Mouse (Mus musculus): ENCODE data around the gene Wdr66.

The Wdr66 gene

DNA sequence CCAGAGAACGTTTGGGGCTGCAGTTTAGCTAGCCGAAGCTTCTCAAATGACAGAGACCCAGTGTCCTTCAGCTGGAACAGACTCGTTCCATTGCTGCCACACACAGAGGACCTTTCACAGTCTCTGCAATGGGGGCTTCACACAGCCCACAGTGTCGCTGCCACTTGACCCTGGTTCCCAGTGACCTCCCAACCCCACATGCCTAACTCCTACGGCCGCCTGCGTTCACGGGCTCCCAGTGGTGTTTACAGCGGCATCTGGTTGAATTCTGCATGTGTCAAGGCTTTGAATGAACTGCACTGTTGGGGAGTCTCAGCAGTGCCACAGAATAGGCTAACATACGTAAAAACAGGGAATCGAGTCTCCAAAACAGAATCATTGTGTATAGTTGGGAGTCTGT lies 19.0 kb downstream of the Wdr66 start:
- no peak for ATAC-seq (ENCODE audit: low TSS enrichment)

- no peak for ATAC-seq (ENCODE audit: low TSS enrichment)
Measured at GRCm38 (mm10) chr5:123272927-123273326, 21.0 kb downstream of the Wdr66 start.

DNA sequence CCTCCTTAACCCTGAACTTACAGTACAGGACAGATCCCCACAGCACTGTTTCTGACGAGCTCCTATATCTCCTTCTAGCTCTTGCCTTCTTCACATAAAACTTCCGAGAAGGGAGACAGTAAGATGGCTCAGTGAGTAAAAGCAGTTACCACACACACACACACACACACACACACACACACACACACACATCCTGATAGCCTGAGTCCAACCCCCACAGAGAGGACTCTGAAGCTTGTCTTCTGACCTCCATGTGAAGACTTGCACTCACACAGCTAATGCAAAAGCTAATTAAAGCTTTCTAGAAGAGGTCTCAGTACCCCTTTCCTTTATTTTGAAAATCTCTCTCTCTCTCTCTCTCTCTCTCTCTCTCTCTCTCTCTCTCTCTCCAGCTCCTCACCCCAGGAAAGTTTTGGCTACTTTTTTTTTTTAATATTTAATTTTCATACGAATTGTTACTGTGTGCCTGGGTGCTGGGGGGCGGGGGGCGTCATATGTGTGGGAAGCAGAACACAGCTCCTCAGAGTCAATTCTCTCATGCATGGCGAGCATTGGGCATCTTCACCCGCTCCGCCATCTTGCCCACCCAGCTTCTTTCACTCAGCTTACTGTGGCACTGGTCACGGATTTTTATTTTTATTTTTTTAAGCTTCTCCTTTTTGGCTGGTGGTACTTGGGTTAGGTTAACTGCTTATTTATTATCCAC lies 24.9 kb downstream of the Wdr66 start:
- ATAC-seq (ENCODE audit: low TSS enrichment): no peak

- no peak for ATAC-seq (ENCODE audit: low TSS enrichment)
Measured at GRCm38 (mm10) chr5:123277342-123277701, 25.4 kb downstream of the Wdr66 start.

- no peak for ATAC-seq (ENCODE audit: low TSS enrichment)
Measured at GRCm38 (mm10) chr5:123277704-123278103, 25.8 kb downstream of the Wdr66 start.

DNA sequence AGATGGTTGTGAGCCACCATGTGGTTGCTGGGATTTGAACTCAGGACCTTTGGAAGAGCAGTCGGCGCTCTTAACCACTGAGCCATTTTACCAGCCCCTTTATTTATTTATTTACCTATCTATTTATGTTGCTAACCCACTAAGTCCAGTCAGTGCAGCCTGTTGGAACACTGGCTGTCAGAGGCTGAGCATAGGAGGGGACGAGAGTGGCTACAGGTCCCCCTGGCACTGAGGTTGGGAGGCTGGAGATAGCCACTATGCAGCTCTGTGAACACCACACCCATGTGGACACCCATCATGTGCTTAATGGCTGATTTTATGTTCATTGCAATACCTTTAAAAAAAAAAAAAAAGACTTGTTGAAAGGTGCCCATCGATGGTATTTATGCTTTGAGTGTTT lies 27.3 kb downstream of the Wdr66 start:
- no peak for ATAC-seq (ENCODE audit: low TSS enrichment)

DNA sequence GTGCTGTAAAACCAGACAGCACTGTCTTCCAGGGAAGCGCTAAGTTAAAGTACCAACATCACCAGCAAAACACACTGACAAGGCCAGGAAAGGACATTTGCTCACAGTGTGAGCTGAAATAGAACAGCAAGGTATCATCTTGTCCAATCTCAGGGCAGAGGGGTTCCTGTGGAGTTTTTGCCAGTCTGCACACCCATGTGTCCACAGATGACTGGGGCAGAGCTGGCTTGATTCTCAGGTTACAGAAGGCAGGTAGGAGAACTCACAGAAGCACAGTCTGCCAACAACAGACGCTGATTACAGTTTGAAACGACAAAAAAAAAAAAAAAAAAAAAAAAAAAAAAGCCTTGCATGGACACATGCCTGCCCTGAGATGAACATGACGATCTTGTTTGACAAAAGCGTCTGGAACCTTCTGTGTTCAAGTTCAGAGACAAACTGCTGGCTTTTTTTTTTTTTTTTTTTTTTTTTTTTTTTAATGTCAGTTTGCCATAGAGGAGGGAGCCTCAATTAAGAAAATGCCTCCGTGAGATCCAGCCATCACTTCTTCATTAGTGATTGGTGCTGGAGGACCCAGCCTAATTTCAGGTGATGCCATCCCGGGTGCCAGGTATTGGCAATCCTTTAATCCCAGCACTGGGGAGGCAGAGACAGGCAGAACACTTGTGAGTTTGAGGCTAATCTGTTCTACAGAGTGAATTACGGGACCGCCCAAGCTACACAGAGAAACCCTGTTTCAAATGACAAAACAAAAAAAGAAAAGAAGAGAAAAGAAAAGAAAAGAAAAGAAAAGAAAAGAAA lies 29.6 kb downstream of the Wdr66 start:
- ATAC-seq (ENCODE audit: low TSS enrichment): no peak

- ATAC-seq (ENCODE audit: low TSS enrichment): no peak
Measured at GRCm38 (mm10) chr5:123285174-123285573, 33.3 kb downstream of the Wdr66 start.

GRCm38 (mm10) chr5:123288079-123288478 lies 36.2 kb downstream of the Wdr66 start:
- ATAC-seq (ENCODE audit: low TSS enrichment): no peak

DNA sequence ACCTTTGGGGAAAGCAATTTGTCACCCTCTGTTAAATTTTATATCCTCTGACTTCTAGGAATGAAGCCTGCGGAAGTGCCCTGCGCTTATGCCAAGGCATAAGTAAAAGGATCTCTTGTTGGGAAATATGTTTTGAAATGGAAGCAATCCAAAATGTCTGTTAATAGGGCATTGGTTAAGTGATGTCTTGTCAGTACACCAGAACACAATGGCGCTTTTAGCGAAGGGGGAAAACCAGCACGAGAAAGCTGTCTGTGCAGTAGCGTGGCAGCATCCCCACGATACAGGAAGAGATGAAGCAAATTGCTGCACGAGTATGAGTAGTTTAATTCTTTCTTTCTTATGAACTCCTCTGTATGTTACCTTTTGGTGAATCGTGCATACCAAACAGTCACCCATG lies 42.8 kb downstream of the Wdr66 start:
- no peak for ATAC-seq (ENCODE audit: low TSS enrichment)

DNA sequence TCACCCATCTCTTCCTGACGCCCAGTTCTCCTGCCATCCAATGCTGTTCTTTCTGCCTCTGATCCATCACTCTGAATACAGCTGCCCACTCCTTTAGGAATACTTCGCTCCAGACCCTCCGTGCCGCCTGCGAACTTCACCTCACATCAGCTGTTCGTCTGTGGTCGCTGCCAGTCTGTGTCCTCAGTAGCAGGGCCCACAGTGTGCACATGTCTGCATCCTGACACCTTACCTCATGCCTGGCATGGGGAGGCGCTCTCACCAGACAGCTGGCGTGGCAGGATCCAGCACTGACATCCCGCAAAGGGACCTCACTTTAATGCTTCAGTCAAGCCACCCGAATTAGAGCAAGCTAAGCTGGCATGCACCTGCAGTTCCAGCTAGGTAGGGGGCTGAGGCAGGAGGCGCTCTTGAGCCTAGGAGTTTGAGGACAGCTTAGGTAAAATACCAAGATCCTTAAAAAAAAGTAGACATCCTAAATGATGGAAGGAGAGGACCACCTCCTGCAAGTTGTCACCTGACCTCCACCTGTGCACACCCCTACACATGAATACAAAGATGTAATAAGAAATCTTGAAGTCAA lies 44.4 kb downstream of the Wdr66 start:
- no peak for ATAC-seq (ENCODE audit: low TSS enrichment)

DNA sequence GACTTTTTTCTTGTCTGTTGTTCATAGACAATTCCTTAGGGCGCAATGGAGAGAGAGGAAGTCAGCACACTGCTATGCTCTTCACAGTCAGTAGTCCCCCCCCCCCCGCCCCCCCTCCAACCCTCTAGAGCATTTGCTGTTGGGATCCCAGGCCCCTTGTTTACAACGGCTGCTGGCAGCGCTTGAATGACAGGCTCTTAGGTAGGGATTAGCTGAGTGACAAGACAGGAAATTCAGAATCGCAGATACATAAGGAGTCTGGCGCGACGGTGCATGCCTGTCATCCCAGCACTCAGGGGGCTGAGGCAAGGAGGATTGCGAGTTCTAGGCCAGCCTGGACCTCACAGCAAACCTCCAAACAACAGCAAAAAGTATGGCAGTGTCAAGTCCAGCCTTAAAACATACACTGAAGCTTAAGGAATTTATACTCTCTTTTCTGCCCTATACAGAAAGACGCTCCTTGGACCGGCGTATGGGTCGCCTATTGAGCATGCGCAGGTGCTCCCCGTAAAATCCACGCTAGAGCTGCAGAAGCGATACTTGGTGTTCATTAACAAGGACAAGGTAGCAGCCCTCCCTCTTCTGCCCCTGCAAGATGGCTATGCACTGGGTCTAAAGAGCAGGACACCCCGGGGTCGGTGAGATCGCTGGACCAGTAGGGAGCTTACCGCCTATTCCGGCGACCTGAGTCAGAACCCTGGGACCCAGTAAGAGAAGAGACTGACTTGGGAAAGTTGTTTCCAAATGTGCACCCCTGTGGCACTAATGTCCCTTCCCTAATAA lies 45.3 kb downstream of the Wdr66 start:
- ATAC-seq (ENCODE audit: low TSS enrichment): no peak

DNA sequence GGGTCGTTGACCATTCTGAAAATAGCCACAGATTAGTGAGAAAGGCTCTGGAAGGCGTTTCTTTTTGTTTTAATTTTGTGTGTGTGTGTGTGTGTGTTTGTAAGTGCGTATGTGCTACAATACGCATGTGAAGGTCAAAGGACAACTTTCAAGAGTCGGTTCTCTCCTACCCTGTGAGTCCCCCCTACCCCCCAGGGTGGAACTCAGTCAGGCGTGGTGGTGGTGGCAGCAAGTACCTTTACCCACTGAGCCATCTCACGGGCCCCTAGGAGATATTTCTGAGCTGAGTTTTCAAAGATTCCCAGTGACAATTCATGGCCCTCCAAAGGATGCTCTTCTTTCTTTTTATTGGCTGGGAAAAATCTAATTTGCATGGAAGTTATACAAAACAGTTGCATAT lies 45.9 kb downstream of the Wdr66 start:
- no peak for ATAC-seq (ENCODE audit: low TSS enrichment)

DNA sequence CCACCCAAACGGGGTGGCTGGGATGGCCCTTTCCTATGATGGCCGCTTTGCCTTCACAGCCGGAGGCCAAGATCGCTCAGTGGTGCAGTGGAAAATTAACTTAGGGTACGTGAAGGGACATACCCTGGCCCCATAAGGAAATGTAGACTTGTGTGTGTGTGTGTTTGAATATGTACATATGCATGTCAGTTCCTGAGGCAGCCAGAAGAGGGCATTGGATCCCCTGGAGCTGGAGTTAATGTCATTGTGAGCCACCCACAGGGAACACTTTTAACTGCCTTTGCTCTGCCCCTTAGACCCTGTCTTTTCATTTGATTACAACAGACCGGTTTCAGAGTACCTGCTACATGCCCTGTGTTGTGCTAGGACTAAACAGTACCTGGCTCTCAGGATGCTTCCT lies 46.6 kb downstream of the Wdr66 start:
- ATAC-seq (ENCODE audit: low TSS enrichment): no peak

DNA sequence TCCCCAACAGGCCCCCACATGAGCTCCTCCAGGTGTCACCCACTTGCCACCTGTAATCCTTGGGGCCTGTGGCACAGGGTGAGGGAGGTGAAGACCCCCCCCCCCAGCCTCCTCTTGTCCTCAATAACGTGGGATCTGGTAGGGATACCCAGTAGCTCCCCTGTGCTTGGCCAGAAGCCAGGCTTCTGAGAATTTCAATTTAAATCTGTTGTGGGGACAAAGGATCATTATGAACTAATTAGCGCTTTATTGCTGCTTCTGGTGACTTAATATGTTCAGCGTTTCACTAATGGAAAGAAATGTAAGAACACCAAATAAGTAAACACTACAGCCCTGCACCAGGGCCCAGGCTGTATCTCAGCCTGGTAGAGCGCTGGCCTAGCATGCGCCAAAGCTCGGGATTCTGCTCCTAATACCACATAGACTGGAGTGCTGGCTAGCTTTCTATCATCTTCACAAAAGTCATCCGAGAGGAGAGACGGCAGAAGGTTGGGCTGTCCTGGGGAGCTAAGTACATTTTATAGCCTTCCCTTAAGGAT lies 48.7 kb downstream of the Wdr66 start:
- no peak for ATAC-seq (ENCODE audit: low TSS enrichment)

GRCm38 (mm10) chr5:123301780-123302521 lies 50.0 kb downstream of the Wdr66 start:
- no peak for ATAC-seq (ENCODE audit: low TSS enrichment)

- ATAC-seq (ENCODE audit: low TSS enrichment): no peak
Measured at GRCm38 (mm10) chr5:123307630-123308282, 55.9 kb downstream of the Wdr66 start.

GRCm38 (mm10) chr5:123309816-123310215 lies 57.9 kb downstream of the Wdr66 start:
- no peak for ATAC-seq (ENCODE audit: low TSS enrichment)

DNA sequence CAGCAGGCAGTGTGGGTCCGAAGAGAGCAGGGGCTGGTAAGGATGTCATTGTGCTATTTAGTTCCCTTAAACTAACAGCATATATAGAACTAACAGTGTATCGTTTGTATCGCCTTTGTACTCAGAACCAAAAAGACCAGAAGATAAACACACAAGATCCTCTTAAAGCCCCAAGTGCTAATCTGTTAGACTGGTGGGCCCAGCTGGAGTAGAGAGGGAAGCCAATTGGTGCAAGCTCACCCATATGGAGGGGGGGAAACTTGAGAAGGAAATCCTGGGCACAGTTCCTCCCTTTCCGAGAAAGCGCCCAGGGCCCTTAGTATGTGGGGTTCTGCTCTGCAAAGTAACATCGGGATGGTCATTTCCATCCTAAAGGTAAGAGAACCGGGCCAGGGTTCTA lies 58.3 kb downstream of the Wdr66 start:
- ATAC-seq (ENCODE audit: low TSS enrichment): no peak

GRCm38 (mm10) chr5:123313058-123313630 lies 61.2 kb downstream of the Wdr66 start:
- no peak for ATAC-seq (ENCODE audit: low TSS enrichment)

Data from frontal cortex, adult (tissue).